Mouse (Mus musculus) bone marrow macrophage, adult 2 months (primary cell): ENCODE data around the gene Itpr1. TPM values are rescaled to one million over a fixed set of nuclear protein-coding genes. Genes with fewer than 3 reads are reported as not detected.
"Not testable (repeated sequence)": the region's sequence is repeated elsewhere in the genome, so short reads cannot be mapped to it uniquely, and the experiment has no call there.

Experiments
- H3K27ac ChIP-seq: 2 replicates; pipeline ENCODE4 v1.5.1; 2012; ENCODE audit warnings: low read depth, low read length; ENCODE audit not compliant: insufficient read depth
- H3K4me1 ChIP-seq: 2 replicates; pipeline ENCODE4 v1.6.1; 2012; ENCODE audit warnings: low read length; ENCODE audit not compliant: control insufficient read depth, insufficient read depth
- H3K4me3 ChIP-seq: 2 replicates; pipeline ENCODE4 v1.5.1; 2012; ENCODE audit warnings: mild to moderate bottlenecking, low read length, moderate library complexity; ENCODE audit not compliant: insufficient read depth
- CTCF ChIP-seq: IDR thresholded peaks from 2 replicates; pipeline ENCODE4 v1.5.1; 2012; ENCODE audit warnings: low read depth, mild to moderate bottlenecking, low read length, moderate library complexity
- POLR2A ChIP-seq: IDR thresholded peaks from 2 replicates; pipeline ENCODE4 v1.6.1; 2012; ENCODE audit warnings: mild to moderate bottlenecking, low read depth, low read length, borderline replicate concordance
- polyA plus RNA-seq: library from polyadenylated mRNA; stranded (reverse); fragments of >200 nt; gene quantifications from 2 replicates; pipeline ENCODE4 v1.2.4, GENCODE M21; 2012; ENCODE audit not compliant: missing spikeins, insufficient read depth, insufficient read length

The Itpr1 gene
- polyA plus RNA-seq, 1 experiment, result 10.9 TPM

DNA sequence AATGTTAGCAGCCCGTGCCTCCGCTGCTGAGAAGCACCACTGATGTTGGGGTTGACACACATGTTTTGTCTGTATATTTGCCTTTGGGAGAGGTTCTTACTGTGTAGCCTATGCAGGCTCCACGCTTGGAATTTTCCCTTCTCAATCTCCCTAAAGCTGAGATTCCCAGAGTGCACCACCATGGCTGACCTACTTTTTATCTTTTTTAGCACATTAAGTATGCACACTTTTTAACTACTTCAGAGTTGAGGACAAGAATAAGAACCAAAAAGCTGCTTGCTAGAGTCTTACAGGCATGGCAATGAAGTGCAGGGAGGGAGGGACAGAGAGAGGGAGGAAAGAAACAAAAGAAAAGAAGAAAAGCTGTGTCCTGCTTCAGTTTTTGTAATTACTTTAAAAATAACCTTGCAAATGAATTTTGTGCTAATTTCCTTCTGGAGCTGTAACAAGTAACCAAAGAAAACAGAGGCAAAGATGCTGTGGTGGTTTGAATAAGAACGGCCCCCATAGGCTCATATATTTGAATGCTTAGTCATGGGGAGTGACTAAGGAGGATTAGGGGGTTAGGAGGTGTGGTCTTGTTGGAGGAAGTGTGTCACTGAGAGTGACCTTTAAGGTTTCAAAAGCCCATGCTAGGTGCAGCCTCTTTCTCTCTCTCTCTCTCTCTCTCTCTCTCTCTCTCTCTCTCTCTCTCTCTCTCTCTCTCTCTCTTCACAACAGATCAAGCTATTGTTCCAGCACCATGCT is 344.9 kb downstream of the Itpr1 start:
- Histone ChIP-seq H3K27ac (no peak overlapping the region), H3K4me1 (peaks cover 30% of the 10 kb centered on the region), H3K4me3 (no peak overlapping the region)
- no peak for TF ChIP-seq CTCF
- TF ChIP-seq POLR2A, result no peak

DNA sequence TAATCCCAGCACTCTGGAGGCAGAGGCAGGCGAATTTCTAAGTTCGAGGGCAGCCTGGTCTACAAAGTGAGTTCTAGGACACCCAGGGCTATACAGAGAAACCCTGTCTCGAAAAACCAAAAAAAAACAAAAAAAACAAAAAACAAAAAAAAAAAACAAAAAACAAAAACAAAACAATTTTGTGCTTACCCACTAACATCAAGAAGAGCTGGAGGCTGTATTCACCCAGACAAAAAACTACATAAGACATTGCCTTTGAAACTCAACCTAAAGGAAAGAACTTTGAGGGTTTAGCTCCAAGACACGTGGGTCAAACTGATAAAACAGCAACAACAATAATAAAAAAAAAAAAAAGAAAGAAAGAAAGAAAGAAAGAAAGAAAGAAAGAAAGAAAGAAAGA is 346.3 kb downstream of the Itpr1 start:
- peaks cover 20% of the 10 kb centered on the region for H3K4me1 ChIP-seq
- not testable (repeated sequence) for H3K4me3 ChIP-seq, H3K27ac ChIP-seq

DNA sequence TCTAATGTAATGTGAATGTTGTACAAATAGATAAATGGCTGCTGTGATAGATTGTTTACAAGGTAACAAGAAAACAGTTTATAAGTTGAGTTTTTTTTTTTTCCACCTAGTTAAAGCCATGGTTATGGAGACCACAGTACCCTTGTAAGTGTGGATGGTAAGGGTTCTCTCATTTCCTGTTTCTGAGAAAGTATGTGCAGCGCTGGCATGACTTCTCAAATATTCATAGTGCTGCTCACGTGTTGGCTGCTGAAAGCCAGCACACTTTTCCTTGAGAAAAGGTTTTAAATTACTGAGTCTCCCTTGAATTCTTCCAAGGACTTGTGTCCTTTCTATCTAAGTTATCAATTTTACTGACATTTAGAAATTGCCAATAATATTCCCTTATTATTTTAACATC is 350.1 kb downstream of the Itpr1 start:
- H3K4me3 ChIP-seq, result no peak overlapping the region
- peaks cover 22% of the 10 kb centered on the region for H3K4me1 ChIP-seq
- no peak overlapping the region for H3K27ac ChIP-seq
- TF ChIP-seq CTCF, result no peak
- TF ChIP-seq POLR2A, result no peak

DNA sequence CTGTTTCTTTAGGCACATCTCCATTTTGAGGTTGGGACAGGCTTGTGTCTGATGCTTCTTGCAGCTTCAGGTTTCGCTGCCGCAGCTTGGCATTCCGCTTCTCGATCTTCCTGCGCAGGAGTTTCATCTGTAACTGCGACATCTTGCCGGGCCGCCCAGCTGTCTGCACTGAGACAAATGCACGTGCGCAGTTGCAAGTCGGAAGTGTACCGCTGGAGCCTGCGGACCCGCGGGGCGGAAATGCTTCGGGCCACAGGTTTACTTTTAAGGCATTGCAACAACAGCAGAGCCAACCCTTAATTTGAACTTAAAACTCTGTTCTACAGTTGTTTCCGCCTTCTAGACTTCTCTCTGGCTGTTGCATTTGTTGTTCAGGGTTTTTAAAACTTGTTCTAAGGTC is 352.6 kb downstream of the Itpr1 start:
- not testable (repeated sequence) for H3K4me3 ChIP-seq, H3K27ac ChIP-seq
- peaks cover 29% of the 10 kb centered on the region for H3K4me1 ChIP-seq

DNA sequence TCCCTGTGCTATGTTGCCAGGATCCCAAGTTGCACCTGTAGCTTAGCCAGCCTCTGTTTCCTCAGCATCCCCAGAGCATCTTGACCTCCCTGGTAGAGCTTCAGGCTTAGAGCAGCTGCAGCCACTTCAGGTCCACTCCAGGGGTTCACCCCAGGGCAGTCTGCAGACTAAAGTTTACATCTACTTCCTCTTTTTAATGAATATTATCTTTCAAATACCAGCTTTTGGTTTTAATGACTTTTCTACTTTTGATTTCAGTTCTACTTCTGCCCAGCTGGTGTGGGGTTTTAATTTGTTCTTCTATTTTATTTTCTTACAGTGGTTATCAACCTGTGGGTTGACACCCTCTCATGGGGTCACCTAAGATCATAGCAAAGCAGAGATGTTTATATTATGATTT is 353.7 kb downstream of the Itpr1 start:
- TF ChIP-seq CTCF (no peak), POLR2A (no peak)
- Histone ChIP-seq H3K4me1 (peaks cover 36% of the 10 kb centered on the region), H3K27ac (no peak overlapping the region), H3K4me3 (no peak overlapping the region)

DNA sequence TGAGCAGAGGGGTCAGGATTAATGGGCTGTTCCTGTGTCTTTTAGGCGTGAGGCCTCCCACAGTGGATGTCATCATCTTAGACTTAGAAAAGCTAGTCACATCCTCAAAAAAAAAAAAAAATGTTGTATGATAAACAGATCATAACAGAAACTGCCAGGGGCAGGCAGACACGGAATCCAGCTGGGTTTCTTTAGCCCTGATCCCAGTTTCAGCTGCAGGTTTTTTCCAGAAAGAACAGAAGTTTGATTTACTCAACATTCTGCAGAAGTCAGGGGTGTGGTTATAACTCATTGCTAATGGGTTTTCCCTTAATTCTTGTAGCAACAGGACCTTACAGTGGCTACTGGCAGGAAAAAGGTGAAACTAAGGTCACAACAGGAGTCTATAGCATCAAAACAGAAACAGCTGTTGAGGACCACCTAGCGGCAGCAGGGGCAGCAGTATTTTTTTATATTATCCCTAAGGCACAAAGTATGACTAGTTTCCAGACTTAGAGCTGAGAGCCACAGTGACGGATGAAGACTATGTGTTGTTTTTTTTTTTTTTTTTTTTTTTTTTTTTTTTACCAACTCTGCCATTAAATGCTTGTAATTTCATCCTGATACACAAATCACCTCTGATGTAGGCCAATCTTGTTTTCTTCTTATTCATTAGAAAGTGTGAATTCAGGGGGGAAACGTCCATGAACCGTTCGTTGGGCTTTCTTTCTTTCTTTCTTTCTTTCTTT is 356.7 kb downstream of the Itpr1 start:
- no peak overlapping the region for H3K27ac ChIP-seq
- peaks cover 38% of the 10 kb centered on the region for H3K4me1 ChIP-seq
- no peak for TF ChIP-seq POLR2A
- TF ChIP-seq CTCF, result no peak
- no peak overlapping the region for H3K4me3 ChIP-seq

DNA sequence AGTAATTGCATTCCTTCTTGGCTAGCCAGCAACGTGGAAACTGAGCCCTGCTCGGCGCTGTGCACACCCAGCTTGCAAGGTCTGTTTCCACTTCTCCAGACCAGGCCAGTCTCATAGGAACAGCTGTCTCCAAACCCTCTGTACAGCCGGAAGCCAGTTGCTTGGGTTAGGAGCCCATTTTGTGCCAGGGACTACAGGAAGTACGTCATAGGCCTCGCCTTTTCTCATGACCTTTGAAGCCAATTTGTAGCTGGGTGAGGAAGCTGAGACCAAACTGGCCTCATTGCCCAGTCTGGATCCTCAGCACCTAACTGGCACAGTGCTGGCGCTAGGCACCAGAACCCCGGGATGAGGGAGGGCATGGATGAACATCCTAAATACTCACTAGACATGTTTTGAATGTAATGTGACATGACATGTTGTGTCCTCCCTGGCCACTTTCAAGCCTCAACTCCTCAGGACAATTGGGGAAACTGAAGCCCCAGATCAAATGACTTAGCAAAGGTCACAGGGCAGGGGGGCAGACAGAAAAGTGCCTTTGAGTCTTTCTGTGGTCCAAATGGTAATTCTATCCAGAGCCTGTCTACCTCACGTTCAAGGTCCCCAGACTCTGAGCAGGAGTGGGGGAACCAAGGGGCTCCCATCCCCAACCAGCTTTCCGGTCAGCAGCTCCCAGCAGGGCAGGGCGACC is 357.6 kb downstream of the Itpr1 start:
- Histone ChIP-seq H3K4me1 (peaks cover 38% of the 10 kb centered on the region), H3K27ac (peak overlapping the region; percentile 37), H3K4me3 (peak overlapping the region; percentile 32)
- no peak for TF ChIP-seq POLR2A
- TF ChIP-seq CTCF, result no peak

DNA sequence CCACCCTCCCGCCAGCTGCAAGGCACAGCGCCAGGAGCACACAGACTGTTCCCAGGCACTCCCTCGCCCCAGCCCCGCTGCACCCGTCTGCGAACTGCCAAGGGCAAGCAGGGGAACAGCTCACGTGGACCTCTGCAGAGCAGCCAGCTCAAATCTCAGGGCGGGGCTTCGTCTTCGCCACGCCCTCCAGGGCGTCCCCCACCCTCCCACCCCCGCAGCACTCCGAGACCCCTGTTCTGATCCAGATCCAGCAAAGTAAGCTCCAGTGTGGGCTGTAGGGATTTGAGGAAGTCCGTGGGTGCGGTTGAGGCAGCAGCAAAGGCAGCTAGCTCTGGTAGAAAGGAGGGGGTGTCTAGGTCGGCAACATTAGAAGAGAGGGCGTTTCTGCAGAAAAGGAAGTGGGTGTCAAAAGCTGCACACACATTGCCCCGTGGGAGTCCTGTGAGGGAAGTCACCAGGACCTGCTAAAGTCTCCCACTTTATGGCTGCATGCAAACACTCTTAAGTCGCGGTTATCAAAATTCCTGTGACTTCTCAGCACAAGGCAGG is 358.2 kb downstream of the Itpr1 start:
- Histone ChIP-seq H3K4me1 (peaks cover 34% of the 10 kb centered on the region), H3K4me3 (peak overlapping the region; percentile 56), H3K27ac (peak overlapping the region; percentile 67)
- TF ChIP-seq POLR2A (no peak), CTCF (no peak)

DNA sequence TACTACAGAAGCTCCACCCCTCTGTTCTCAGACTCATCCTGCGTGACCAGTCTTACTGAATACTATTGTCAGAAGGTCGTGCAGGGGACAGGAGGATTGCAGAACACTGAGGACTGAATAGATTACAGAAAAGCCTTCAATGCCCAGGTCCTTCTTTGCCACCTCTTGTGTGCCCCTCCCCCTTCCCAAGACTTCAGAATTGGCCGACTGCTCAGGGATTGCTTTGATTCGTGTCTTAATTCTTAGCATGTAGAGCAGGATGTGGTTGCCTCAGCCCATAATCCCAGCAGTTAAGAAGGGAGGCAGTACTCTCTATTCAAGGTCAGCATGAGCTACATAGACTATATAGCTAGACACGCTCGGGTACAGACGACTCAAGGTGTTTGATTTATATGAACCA is 359.8 kb downstream of the Itpr1 start:
- TF ChIP-seq CTCF (no peak), POLR2A (no peak)
- Histone ChIP-seq H3K27ac (no peak overlapping the region), H3K4me1 (peaks cover 21% of the 10 kb centered on the region), H3K4me3 (no peak overlapping the region)

DNA sequence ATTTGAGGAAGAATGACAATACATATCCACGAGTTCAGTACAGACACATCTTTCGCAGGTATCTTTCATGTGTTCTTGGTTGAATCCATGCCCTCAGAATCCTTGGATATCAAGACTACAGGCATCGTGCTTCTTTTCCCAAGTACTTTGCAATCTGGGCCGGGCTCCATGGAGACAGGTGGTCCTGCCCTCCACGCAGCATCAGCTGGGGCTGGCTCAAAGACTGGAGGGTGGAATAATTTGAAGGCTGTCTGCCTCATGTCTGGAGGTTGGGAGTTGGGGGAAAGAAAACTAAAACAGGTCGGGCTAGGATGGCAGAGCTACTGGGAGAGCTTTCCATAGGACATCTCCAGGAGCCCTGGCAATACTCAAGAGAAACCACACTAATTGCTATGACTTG is 364.2 kb downstream of the Itpr1 start:
- Histone ChIP-seq H3K4me3 (no peak overlapping the region), H3K27ac (no peak overlapping the region), H3K4me1 (no peaks in the 10 kb centered on the region)
- no peak for TF ChIP-seq CTCF
- no peak for TF ChIP-seq POLR2A
